Mouse (Mus musculus): Measurements from ENCODE around the gene Sox1. TPM values are rescaled to one million over a fixed set of nuclear protein-coding genes. Genes with fewer than 3 reads are reported as not detected.
A peak's percentile ranks its signal among the peaks of the same experiment; 100 is the strongest.

The Sox1 gene
- polyA plus RNA-seq, 1 experiment from 2014 or later, result not detected

DNA sequence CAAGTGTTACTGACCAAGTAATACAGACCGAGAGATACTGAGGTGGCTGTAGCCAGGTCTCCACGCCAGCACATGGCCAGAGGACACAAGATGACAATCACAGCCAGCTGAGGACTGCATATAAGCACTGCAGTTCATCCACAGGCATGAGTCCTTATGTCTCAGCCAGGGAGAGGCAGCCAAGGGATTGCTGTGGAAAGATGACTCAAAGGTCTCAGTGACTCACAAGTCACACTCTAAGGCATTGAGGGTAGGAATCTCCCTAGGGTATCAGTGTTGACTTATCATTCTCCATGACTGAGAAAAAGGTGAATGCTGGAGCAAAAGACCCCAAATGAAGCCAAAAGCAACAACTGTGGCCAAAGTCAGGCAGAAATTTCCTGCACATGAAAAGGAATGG, 22.0 kb downstream of the Sox1 start:
- Histone ChIP-seq H3K4me3 (replicated peaks; ENCODE audit: low read depth, low read length) (no peak overlapping the region), H3K9me3 (replicated peaks; ENCODE audit: low read length) (no peaks in the 10 kb centered on the region), H3K27ac (no peak overlapping the region), H3K9ac (ENCODE audit: low read depth, low read length) (no peak overlapping the region), H3K4me1 (replicated peaks; ENCODE audit: insufficient read depth, low read length) (no peaks in the 10 kb centered on the region), H3K4me2 (ENCODE audit: low read length) (no peak overlapping the region), H3K27me3 (ENCODE audit: insufficient read depth, low read length) (no peaks in the 10 kb centered on the region), H3K36me3 (ENCODE audit: insufficient read depth, low read length) (no peaks in the 10 kb centered on the region)
- no peak for DNase-seq (ENCODE audit: low spot score)
- WGBS, result 85% methylated on average over 2 of the region's 2 CpGs
- no peak for ATAC-seq (replicated peaks; ENCODE audit: low FRiP score, low read depth)
- TF ChIP-seq CTCF (IDR thresholded peaks at IDR 0.05; ENCODE audit: low read depth), result no peak

DNA sequence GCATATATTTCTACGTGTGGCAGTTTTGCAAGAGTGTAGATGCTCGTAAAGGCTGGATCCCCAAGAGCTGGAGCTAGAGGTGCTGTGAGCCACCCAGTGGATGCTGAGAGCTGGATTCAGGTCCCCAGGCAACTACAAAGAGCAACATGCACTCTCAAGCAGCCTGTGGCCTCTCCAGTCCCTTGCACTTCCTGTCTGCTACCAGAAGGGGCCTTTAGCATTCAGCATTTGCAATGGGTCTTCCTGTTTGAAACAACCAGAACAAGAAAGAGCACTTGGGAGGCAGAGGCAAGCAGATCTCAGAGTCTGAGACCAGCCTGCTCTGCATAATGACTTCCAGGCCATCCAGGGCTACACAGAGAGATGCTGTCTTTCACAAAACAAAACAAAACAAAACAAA, 25.4 kb downstream of the Sox1 start:
- Histone ChIP-seq H3K4me3 (replicated peaks; ENCODE audit: low read depth, low read length) (no peak overlapping the region), H3K9me3 (replicated peaks; ENCODE audit: low read length) (no peaks in the 10 kb centered on the region), H3K9ac (ENCODE audit: low read depth, low read length) (no peak overlapping the region), H3K4me1 (replicated peaks; ENCODE audit: insufficient read depth, low read length) (no peaks in the 10 kb centered on the region), H3K27ac (no peak overlapping the region), H3K27me3 (ENCODE audit: insufficient read depth, low read length) (peaks cover 7% of the 10 kb centered on the region; the same call in 1 of the 2 replicates), H3K4me2 (ENCODE audit: low read length) (no peak overlapping the region), H3K36me3 (ENCODE audit: insufficient read depth, low read length) (no peaks in the 10 kb centered on the region)
- TF ChIP-seq CTCF (IDR thresholded peaks at IDR 0.05; ENCODE audit: low read depth), result 0 out of 2 replicates have a peak, but pooled peaks have one; percentile 2
- ATAC-seq (replicated peaks; ENCODE audit: low FRiP score, low read depth) (no peak), DNase-seq (ENCODE audit: low spot score) (no peak)
- 80% methylated on average over 2 of the region's 2 CpGs for WGBS

DNA sequence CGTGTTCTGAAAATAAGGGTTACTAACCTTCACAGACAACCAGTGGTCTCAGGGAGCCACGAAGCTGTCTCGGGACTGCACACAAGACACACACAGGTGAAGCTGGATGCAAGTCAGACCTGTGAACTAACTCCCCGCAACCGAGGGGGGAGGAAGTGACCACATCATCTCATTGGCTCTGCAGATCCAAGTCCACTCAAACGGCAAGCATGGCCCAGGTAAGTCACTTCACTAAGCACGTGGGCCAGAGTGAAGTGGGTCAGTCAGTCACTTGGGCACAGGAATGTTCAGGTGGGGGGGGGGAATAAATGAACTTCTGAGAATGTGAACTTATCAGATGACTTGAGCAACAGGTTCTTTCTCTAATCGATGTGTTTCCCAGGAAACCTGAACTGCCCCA, 30.8 kb downstream of the Sox1 start:
- no peak overlapping the region for H3K4me2 ChIP-seq (ENCODE audit: low read length)
- no peak overlapping the region for H3K4me3 ChIP-seq (replicated peaks; ENCODE audit: low read depth, low read length)
- no peak overlapping the region for H3K9ac ChIP-seq (ENCODE audit: low read depth, low read length)
- no peak for TF ChIP-seq CTCF (IDR thresholded peaks at IDR 0.05; ENCODE audit: low read depth)
- no peak for DNase-seq (ENCODE audit: low spot score)
- peaks cover 3% of the 10 kb centered on the region; the same call in 1 of the 2 replicates for H3K4me1 ChIP-seq (replicated peaks; ENCODE audit: insufficient read depth, low read length)
- H3K27me3 ChIP-seq (ENCODE audit: insufficient read depth, low read length), result peaks cover 57% of the 10 kb centered on the region
- no peaks in the 10 kb centered on the region for H3K36me3 ChIP-seq (ENCODE audit: insufficient read depth, low read length)
- 86% methylated on average over 8 of the region's 8 CpGs for WGBS
- no peak for ATAC-seq (replicated peaks; ENCODE audit: low FRiP score, low read depth)
- H3K9me3 ChIP-seq (replicated peaks; ENCODE audit: low read length), result no peaks in the 10 kb centered on the region
- no peak overlapping the region for H3K27ac ChIP-seq

DNA sequence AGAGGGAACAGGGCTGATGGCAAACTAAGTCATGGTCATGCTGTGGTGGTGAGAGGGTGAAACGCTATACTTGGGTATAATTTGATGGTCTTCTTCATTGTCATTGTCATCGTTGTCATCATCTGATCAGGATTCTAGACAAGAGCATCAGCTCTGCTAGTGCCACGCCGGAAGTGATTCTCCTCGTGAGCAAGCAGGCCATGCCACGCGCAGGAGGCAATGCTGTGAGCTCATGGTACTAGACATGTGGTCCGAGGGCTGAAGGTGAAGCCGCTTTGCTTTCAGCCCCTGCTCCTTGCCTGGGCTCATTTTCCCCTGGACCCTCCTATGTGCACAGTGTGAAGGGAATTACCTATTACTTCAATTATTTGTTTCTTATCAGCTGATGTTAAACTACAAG, 32.3 kb downstream of the Sox1 start:
- H3K36me3 ChIP-seq (ENCODE audit: insufficient read depth, low read length), result no peaks in the 10 kb centered on the region
- H3K9ac ChIP-seq (ENCODE audit: low read depth, low read length), result no peak overlapping the region
- no peak overlapping the region for H3K4me3 ChIP-seq (replicated peaks; ENCODE audit: low read depth, low read length)
- no peak for TF ChIP-seq CTCF (IDR thresholded peaks at IDR 0.05; ENCODE audit: low read depth)
- DNase-seq (ENCODE audit: low spot score), result no peak
- no peak overlapping the region for H3K27ac ChIP-seq
- WGBS, result 78% methylated on average over 9 of the region's 9 CpGs
- peaks cover 71% of the 10 kb centered on the region for H3K27me3 ChIP-seq (ENCODE audit: insufficient read depth, low read length)
- no peak overlapping the region for H3K4me2 ChIP-seq (ENCODE audit: low read length)
- no peaks in the 10 kb centered on the region for H3K9me3 ChIP-seq (replicated peaks; ENCODE audit: low read length)
- no peak for ATAC-seq (replicated peaks; ENCODE audit: low FRiP score, low read depth)
- peaks cover 3% of the 10 kb centered on the region; the same call in 1 of the 2 replicates for H3K4me1 ChIP-seq (replicated peaks; ENCODE audit: insufficient read depth, low read length)

- no peak overlapping the region for H3K9ac ChIP-seq (ENCODE audit: low read depth, low read length)
- 16% methylated on average over 26 of the region's 26 CpGs for WGBS
- peaks cover 3% of the 10 kb centered on the region; the same call in 1 of the 2 replicates for H3K4me1 ChIP-seq (replicated peaks; ENCODE audit: insufficient read depth, low read length)
- no peaks in the 10 kb centered on the region for H3K36me3 ChIP-seq (ENCODE audit: insufficient read depth, low read length)
- ATAC-seq (replicated peaks; ENCODE audit: low FRiP score, low read depth) (no peak), DNase-seq (ENCODE audit: low spot score) (no peak)
- H3K27ac ChIP-seq, result no peak overlapping the region
- H3K27me3 ChIP-seq (ENCODE audit: insufficient read depth, low read length), result peaks cover 79% of the 10 kb centered on the region
- TF ChIP-seq CTCF (IDR thresholded peaks at IDR 0.05; ENCODE audit: low read depth), result no peak
- H3K4me3 ChIP-seq (replicated peaks; ENCODE audit: low read depth, low read length), result no peak overlapping the region
- H3K9me3 ChIP-seq (replicated peaks; ENCODE audit: low read length), result no peaks in the 10 kb centered on the region
- H3K4me2 ChIP-seq (ENCODE audit: low read length), result 0 out of 2 replicates have a peak overlapping the region, but pooled peaks have one; percentile 6
Measured at GRCm38 (mm10) chr8:12427886-12428799, 33.0 kb downstream of the Sox1 start.

GRCm38 (mm10) chr8:12428931-12429330, 33.8 kb downstream of the Sox1 start:
- peaks cover 82% of the 10 kb centered on the region for H3K27me3 ChIP-seq (ENCODE audit: insufficient read depth, low read length)
- H3K9ac ChIP-seq (ENCODE audit: low read depth, low read length), result no peak overlapping the region
- H3K4me2 ChIP-seq (ENCODE audit: low read length), result no peak overlapping the region
- no peak for ATAC-seq (replicated peaks; ENCODE audit: low FRiP score, low read depth)
- H3K9me3 ChIP-seq (replicated peaks; ENCODE audit: low read length), result no peaks in the 10 kb centered on the region
- DNase-seq (ENCODE audit: low spot score), result no peak
- H3K4me1 ChIP-seq (replicated peaks; ENCODE audit: insufficient read depth, low read length), result peaks cover 3% of the 10 kb centered on the region; the same call in 1 of the 2 replicates
- no peaks in the 10 kb centered on the region for H3K36me3 ChIP-seq (ENCODE audit: insufficient read depth, low read length)
- H3K27ac ChIP-seq, result no peak overlapping the region
- H3K4me3 ChIP-seq (replicated peaks; ENCODE audit: low read depth, low read length), result no peak overlapping the region
- WGBS, result 24% methylated on average over 5 of the region's 5 CpGs
- TF ChIP-seq CTCF (IDR thresholded peaks at IDR 0.05; ENCODE audit: low read depth), result no peak

All from kidney, postnatal 0 days (tissue).